Mouse (Mus musculus) intestine, postnatal 0 days (tissue): ENCODE measurements around the gene Pdap1. TPM values are rescaled to one million over a fixed set of nuclear protein-coding genes. Genes with fewer than 3 reads are reported as not detected.

Experiments used
- ATAC-seq: fragments of 200-750 bp; cut with Nextera tagmentation; 2 replicates; pipeline ENCODE4 v1.8.0; 2017; ENCODE audit warnings: mild to moderate bottlenecking, moderate TSS enrichment, moderate library complexity
- H3K27ac ChIP-seq: fragments of 300-500 bp; sonication (generic); 2 replicates; pipeline ENCODE4 v1.5.1; 2014; ENCODE audit warnings: mild to moderate bottlenecking, low read depth, low read length, moderate library complexity
- H3K27me3 ChIP-seq: fragments of 300-500 bp; sonication (generic); replicated peaks from 2 replicates; pipeline ENCODE4 v1.6.1; 2014; ENCODE audit warnings: low read length, mixed read lengths; ENCODE audit not compliant: control insufficient read depth, insufficient read depth
- H3K36me3 ChIP-seq: fragments of 300-500 bp; sonication (generic); 2 replicates; pipeline ENCODE4 v1.6.1; 2014; ENCODE audit warnings: mild to moderate bottlenecking, moderate library complexity; ENCODE audit not compliant: control insufficient read depth, insufficient read depth
- H3K4me1 ChIP-seq: fragments of 300-500 bp; sonication (generic); replicated peaks from 2 replicates; pipeline ENCODE4 v1.6.1; 2014; ENCODE audit warnings: antibody characterized with exemption, low read length, mixed read lengths; ENCODE audit not compliant: control insufficient read depth, insufficient read depth
- H3K4me2 ChIP-seq: fragments of 300-500 bp; sonication (generic); replicated peaks from 2 replicates; pipeline ENCODE4 v1.6.1; 2014; ENCODE audit warnings: low read depth, mild to moderate bottlenecking, moderate library complexity
- H3K4me3 ChIP-seq: fragments of 300-500 bp; sonication (generic); 2 replicates; pipeline ENCODE4 v1.5.1; 2014; ENCODE audit warnings: low read depth, low read length
- H3K9ac ChIP-seq: fragments of 300-500 bp; sonication (generic); 2 replicates; pipeline ENCODE4 v1.6.1; 2014; ENCODE audit warnings: mild to moderate bottlenecking, low read depth, low read length
- H3K9me3 ChIP-seq: fragments of 300-500 bp; sonication (generic); 2 replicates; pipeline ENCODE4 v1.6.1; 2016; ENCODE audit warnings: mixed run types; ENCODE audit not compliant: control insufficient read depth
- CTCF ChIP-seq: sonication (generic); IDR thresholded peaks from 2 replicates; pipeline ENCODE4 v1.5.1; 2016; ENCODE audit warnings: low read depth, mild to moderate bottlenecking, control low read depth, antibody characterized with exemption, moderate library complexity
- WGBS: fragments of 180-500 bp; shearing (Covaris S2); extraction: QIAGEN DNeasy Blood & Tissue Kit; methylation state at CpG from one replicate; pipeline ENCODE4 v1.1.7; 2014; 5-methylcytosine and 5-hydroxymethylcytosine counted together
- polyA plus RNA-seq: library from polyadenylated mRNA; unstranded; fragments of >200 nt; fragmentation: Nextera tagmentation; extraction: Ambion mirVana; gene quantifications from 2 replicates; pipeline ENCODE4 v1.2.1, GENCODE M21; 2015

The Pdap1 gene
- polyA plus RNA-seq, 1 experiment from 2014 or later = 49.4 TPM

GRCm38 (mm10) chr5:145166536-145167305 is 26.7 kb upstream of the Pdap1 start, which contains the start of the genes Ptcd1 and Cpsf4:
Gene Ptcd1, minus strand, starts transcription at chr5:145167108.
Gene Cpsf4, plus strand, starts transcription at chr5:145167213.
- under 1% methylated on average over 51 of the region's 51 CpGs for WGBS

GRCm38 (mm10) chr5:145165184-145165583 is 25.1 kb upstream of the Pdap1 start:
- Histone ChIP-seq H3K36me3 (peaks cover 26% of the 10 kb centered on the region), H3K4me1 (no peaks in the 10 kb centered on the region), H3K27me3 (no peaks in the 10 kb centered on the region), H3K9me3 (no peaks in the 10 kb centered on the region), H3K4me3 (no peak overlapping the region), H3K9ac (no peak overlapping the region), H3K27ac (peak overlapping the region; percentile 35; the same call in 1 of the 2 replicates), H3K4me2 (no peak overlapping the region)
- TF ChIP-seq CTCF = no peak
- no peak for ATAC-seq
- WGBS = 83% methylated on average over 15 of the region's 15 CpGs

More at GRCm38 (mm10) chr5:145166536-145167305, 26.7 kb upstream of the Pdap1 start, which contains the start of the genes Ptcd1 and Cpsf4:
- H3K4me1 ChIP-seq = no peaks in the 10 kb centered on the region
- peaks cover 24% of the 10 kb centered on the region for H3K36me3 ChIP-seq
- H3K4me3 ChIP-seq = peak within 1 kb of the TSS; percentile 86
- H3K4me2 ChIP-seq = peak within 1 kb of the TSS; percentile 82
- H3K27ac ChIP-seq = peak within 1 kb of the TSS; percentile 68
- no peaks in the 10 kb centered on the region for H3K27me3 ChIP-seq
- TF ChIP-seq CTCF = 0 out of 2 replicates have a peak, but pooled peaks have one; percentile 4
- H3K9me3 ChIP-seq = no peaks in the 10 kb centered on the region
- ATAC-seq = peak; percentile 96
- peak within 1 kb of the TSS; percentile 95 for H3K9ac ChIP-seq

GRCm38 (mm10) chr5:145164710-145165109 is 24.7 kb upstream of the Pdap1 start:
- TF ChIP-seq CTCF = no peak
- no peak overlapping the region for H3K4me3 ChIP-seq

GRCm38 (mm10) chr5:145161361-145161760 is 21.3 kb upstream of the Pdap1 start:
- WGBS = 94% methylated on average over 14 of the region's 14 CpGs
- ATAC-seq = no peak
- Histone ChIP-seq H3K4me3 (no peak overlapping the region), H3K9me3 (no peaks in the 10 kb centered on the region), H3K4me2 (no peak overlapping the region), H3K27ac (no peak overlapping the region), H3K36me3 (peaks cover 57% of the 10 kb centered on the region), H3K9ac (no peak overlapping the region), H3K4me1 (no peaks in the 10 kb centered on the region), H3K27me3 (no peaks in the 10 kb centered on the region)
- TF ChIP-seq CTCF = no peak

More at GRCm38 (mm10) chr5:145164710-145165109, 24.7 kb upstream of the Pdap1 start:
- Histone ChIP-seq H3K27ac (0 out of 2 replicates have a peak overlapping the region, but pooled peaks have one; percentile 35), H3K4me2 (no peak overlapping the region), H3K36me3 (peaks cover 30% of the 10 kb centered on the region), H3K9me3 (no peaks in the 10 kb centered on the region), H3K27me3 (no peaks in the 10 kb centered on the region), H3K4me1 (no peaks in the 10 kb centered on the region), H3K9ac (no peak overlapping the region)
- no peak for ATAC-seq
- 36% methylated on average over 3 of the region's 3 CpGs for WGBS

- no peak overlapping the region for H3K27ac ChIP-seq
- no peak overlapping the region for H3K4me2 ChIP-seq
- no peak overlapping the region for H3K4me3 ChIP-seq
- H3K36me3 ChIP-seq = peaks cover 91% of the 10 kb centered on the region
- no peak for TF ChIP-seq CTCF
- H3K9ac ChIP-seq = no peak overlapping the region
- H3K27me3 ChIP-seq = no peaks in the 10 kb centered on the region
- ATAC-seq = no peak
- 82% methylated on average over 5 of the region's 5 CpGs for WGBS
- no peaks in the 10 kb centered on the region for H3K4me1 ChIP-seq
- H3K9me3 ChIP-seq = no peaks in the 10 kb centered on the region
Observed at GRCm38 (mm10) chr5:145152690-145153089, 12.7 kb upstream of the Pdap1 start.

- no peak for ATAC-seq
- Histone ChIP-seq H3K36me3 (peaks cover 95% of the 10 kb centered on the region), H3K9ac (no peak overlapping the region), H3K27me3 (no peaks in the 10 kb centered on the region), H3K9me3 (no peaks in the 10 kb centered on the region), H3K4me3 (no peak overlapping the region), H3K4me2 (no peak overlapping the region), H3K27ac (no peak overlapping the region), H3K4me1 (no peaks in the 10 kb centered on the region)
- TF ChIP-seq CTCF = no peak
- 89% methylated on average over 6 of the region's 6 CpGs for WGBS
Observed at GRCm38 (mm10) chr5:145149294-145149693, 9.3 kb upstream of the Pdap1 start.
